Mouse (Mus musculus): Measurements from ENCODE around the gene Ddx20. TPM values are rescaled to one million over a fixed set of nuclear protein-coding genes. Genes with fewer than 3 reads are reported as not detected.
A peak's percentile ranks its signal among the peaks of the same experiment; 100 is the strongest.

Ddx20 gene
- polyA plus RNA-seq, 1 experiment from 2014 or later, result 43.3 TPM

DNA sequence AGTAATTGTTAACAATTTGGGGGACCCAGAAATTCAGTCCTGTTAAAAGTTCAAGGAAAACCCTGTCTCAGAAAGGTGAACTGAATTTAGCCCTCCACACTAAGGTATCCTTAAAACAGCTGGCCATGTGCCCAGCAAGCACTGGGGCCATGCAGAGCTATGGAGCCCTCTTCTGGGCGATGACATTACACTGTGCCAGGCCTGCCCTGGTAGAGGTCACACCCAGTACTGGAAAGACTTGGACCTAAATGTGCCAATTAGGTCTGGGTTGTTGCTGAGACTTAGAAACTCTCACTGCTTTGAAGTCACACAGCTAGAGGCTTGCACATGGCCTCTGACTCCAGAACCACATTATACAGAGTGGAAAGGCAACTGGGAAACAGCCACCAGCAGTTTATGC is 45.2 kb downstream of the Ddx20 start:
- Histone ChIP-seq H3K9ac (ENCODE audit: low read length) (no peak overlapping the region), H3K9me3 (ENCODE audit: control insufficient read depth, low read length) (no peaks in the 10 kb centered on the region), H3K27me3 (ENCODE audit: control insufficient read depth, insufficient read depth, low read length) (no peaks in the 10 kb centered on the region), H3K4me3 (ENCODE audit: low read depth, low read length) (no peak overlapping the region), H3K27ac (ENCODE audit: low read depth, low read length) (no peak overlapping the region), H3K4me2 (ENCODE audit: low read depth) (no peak overlapping the region), H3K4me1 (ENCODE audit: control insufficient read depth, insufficient read depth, low read length) (no peaks in the 10 kb centered on the region), H3K36me3 (ENCODE audit: control insufficient read depth, insufficient read depth, low read length) (no peaks in the 10 kb centered on the region)
- DNase-seq (ENCODE audit: low spot score), result no peak
- 67% methylated on average over 1 of the region's 1 CpGs for WGBS
- ATAC-seq (ENCODE audit: insufficient read depth, low FRiP score, low TSS enrichment), result 0 out of 2 replicates have a peak, but pooled peaks have one; percentile 50

- H3K4me1 ChIP-seq (ENCODE audit: control insufficient read depth, insufficient read depth, low read length), result no peaks in the 10 kb centered on the region
- no peak overlapping the region for H3K27ac ChIP-seq (ENCODE audit: low read depth, low read length)
- DNase-seq (ENCODE audit: low spot score) (no peak), ATAC-seq (ENCODE audit: insufficient read depth, low FRiP score, low TSS enrichment) (no peak)
- H3K9me3 ChIP-seq (ENCODE audit: control insufficient read depth, low read length), result no peaks in the 10 kb centered on the region
- H3K36me3 ChIP-seq (ENCODE audit: control insufficient read depth, insufficient read depth, low read length), result no peaks in the 10 kb centered on the region
- WGBS, result 96% methylated on average over 3 of the region's 3 CpGs
- no peaks in the 10 kb centered on the region for H3K27me3 ChIP-seq (ENCODE audit: control insufficient read depth, insufficient read depth, low read length)
- no peak overlapping the region for H3K4me3 ChIP-seq (ENCODE audit: low read depth, low read length)
- H3K4me2 ChIP-seq (ENCODE audit: low read depth), result no peak overlapping the region
- no peak overlapping the region for H3K9ac ChIP-seq (ENCODE audit: low read length)
Measured at GRCm38 (mm10) chr3:105633021-105633420, 54.4 kb downstream of the Ddx20 start.

- no peak overlapping the region for H3K4me2 ChIP-seq (ENCODE audit: low read depth)
- H3K36me3 ChIP-seq (ENCODE audit: control insufficient read depth, insufficient read depth, low read length), result no peaks in the 10 kb centered on the region
- no peak overlapping the region for H3K4me3 ChIP-seq (ENCODE audit: low read depth, low read length)
- no peaks in the 10 kb centered on the region for H3K4me1 ChIP-seq (ENCODE audit: control insufficient read depth, insufficient read depth, low read length)
- WGBS, result 73% methylated on average over 2 of the region's 2 CpGs
- DNase-seq (ENCODE audit: low spot score) (no peak), ATAC-seq (ENCODE audit: insufficient read depth, low FRiP score, low TSS enrichment) (no peak)
- H3K27ac ChIP-seq (ENCODE audit: low read depth, low read length), result no peak overlapping the region
- no peaks in the 10 kb centered on the region for H3K27me3 ChIP-seq (ENCODE audit: control insufficient read depth, insufficient read depth, low read length)
- no peak overlapping the region for H3K9ac ChIP-seq (ENCODE audit: low read length)
- no peaks in the 10 kb centered on the region for H3K9me3 ChIP-seq (ENCODE audit: control insufficient read depth, low read length)
Measured at GRCm38 (mm10) chr3:105632296-105632695, 55.1 kb downstream of the Ddx20 start.

Other genes starting within 250 kb of the Ddx20 start
- gene Kcnd3, start 235.2 kb downstream of the Ddx20 start, polyA plus RNA-seq (2014; fragmentation: Nextera tagmentation; extraction: Ambion mirVana), result 0.99 and 1.5 TPM in 2 replicates
- 1.0 and 1.8 TPM in 2 replicates for gene Inka2, start 17.0 kb upstream of the Ddx20 start, polyA plus RNA-seq (2014; fragmentation: Nextera tagmentation; extraction: Ambion mirVana)
- gene Rap1a, start 113.8 kb upstream of the Ddx20 start, polyA plus RNA-seq (2014; fragmentation: Nextera tagmentation; extraction: Ambion mirVana), result 68.1 and 75.9 TPM in 2 replicates
- 0.19 and 0.31 TPM in 2 replicates for gene Adora3, start 183.3 kb upstream of the Ddx20 start, polyA plus RNA-seq (2014; fragmentation: Nextera tagmentation; extraction: Ambion mirVana)
- not detected in 2 replicates for gene Tmigd3, start 183.3 kb upstream of the Ddx20 start, polyA plus RNA-seq (2014; fragmentation: Nextera tagmentation; extraction: Ambion mirVana)
- gene I830077J02Rik, start 245.1 kb upstream of the Ddx20 start, polyA plus RNA-seq (2014; fragmentation: Nextera tagmentation; extraction: Ambion mirVana), result 0.57 and 0.76 TPM in 2 replicates

All from neural tube, embryonic 11.5 days (tissue).